Mouse (Mus musculus) neural tube, embryonic 11.5 days (tissue): ENCODE data around the gene Egflam. TPM values are rescaled to one million over a fixed set of nuclear protein-coding genes. Genes with fewer than 3 reads are reported as not detected.

ENCODE experiments used
- ATAC-seq: fragments of 200-750 bp; cut with Nextera tagmentation; 2 replicates; pipeline ENCODE4 v1.8.0; 2017; ENCODE audit warnings: moderate number of reproducible peaks, mild to moderate bottlenecking, moderate TSS enrichment, moderate library complexity; ENCODE audit not compliant: insufficient read depth, low FRiP score, low TSS enrichment
- DNase-seq: peaks from one replicate; pipeline ENCODE4 v3.0.0-alpha.2; 2015; ENCODE audit warnings: low spot score
- H3K27ac ChIP-seq: fragments of 300-500 bp; sonication (generic); 2 replicates; pipeline ENCODE4 v1.5.1; 2014; ENCODE audit warnings: low read depth, mild to moderate bottlenecking, low read length
- H3K27me3 ChIP-seq: fragments of 300-500 bp; sonication (generic); 2 replicates; pipeline ENCODE4 v1.6.1; 2014; ENCODE audit warnings: mild to moderate bottlenecking, low read length, mixed read lengths; ENCODE audit not compliant: control insufficient read depth, insufficient read depth
- H3K36me3 ChIP-seq: fragments of 300-500 bp; sonication (generic); 2 replicates; pipeline ENCODE4 v1.6.1; 2014; ENCODE audit warnings: mild to moderate bottlenecking, low read length, moderate library complexity, mixed read lengths; ENCODE audit not compliant: control insufficient read depth, insufficient read depth
- H3K4me1 ChIP-seq: fragments of 300-500 bp; sonication (generic); 2 replicates; pipeline ENCODE4 v1.6.1; 2014; ENCODE audit warnings: low read length, mixed read lengths; ENCODE audit not compliant: control insufficient read depth, insufficient read depth
- H3K4me2 ChIP-seq: fragments of 300-500 bp; sonication (generic); 2 replicates; pipeline ENCODE4 v1.6.1; 2014; ENCODE audit warnings: low read depth, mild to moderate bottlenecking, moderate library complexity
- H3K4me3 ChIP-seq: fragments of 300-500 bp; sonication (generic); 2 replicates; pipeline ENCODE4 v1.5.1; 2014; ENCODE audit warnings: low read depth, low read length
- H3K9ac ChIP-seq: fragments of 300-500 bp; sonication (generic); 2 replicates; pipeline ENCODE4 v1.6.1; 2014; ENCODE audit warnings: mild to moderate bottlenecking, low read length
- H3K9me3 ChIP-seq: fragments of 300-500 bp; sonication (generic); 2 replicates; pipeline ENCODE4 v1.6.1; 2016; ENCODE audit warnings: low read length; ENCODE audit not compliant: control insufficient read depth
- WGBS: fragments of 180-500 bp; shearing (Covaris S2); extraction: QIAGEN DNeasy Blood & Tissue Kit; methylation state at CpG from one replicate; pipeline ENCODE4 v1.1.7; 2014; 5-methylcytosine and 5-hydroxymethylcytosine counted together
- polyA plus RNA-seq: library from polyadenylated mRNA; unstranded; fragments of >200 nt; fragmentation: Nextera tagmentation; extraction: Ambion mirVana; gene quantifications from 2 replicates; pipeline ENCODE4 v1.2.1, GENCODE M21; 2014

Gene Egflam
- polyA plus RNA-seq, 1 experiment from 2014 or later, result 15.5 TPM

DNA sequence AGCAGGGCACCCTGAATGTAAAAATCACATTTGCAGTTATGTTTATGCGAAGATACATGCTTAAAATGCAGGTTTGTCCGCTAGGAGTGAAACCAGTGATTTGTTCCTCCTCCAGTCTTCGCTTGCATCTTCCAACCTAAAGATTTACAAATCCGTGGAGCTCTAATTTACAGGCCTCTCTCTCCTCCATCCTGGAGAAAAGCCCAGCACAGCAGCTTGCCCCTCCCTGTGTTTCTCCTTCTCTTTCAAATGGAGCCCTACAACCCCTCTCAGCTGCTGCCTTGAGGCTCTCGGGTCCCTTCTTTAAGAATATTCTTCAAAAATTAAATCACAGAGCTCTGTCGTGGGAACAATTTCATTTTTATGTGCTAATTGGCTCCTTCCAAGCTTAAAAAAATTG lies 116.6 kb downstream of the Egflam start:
- Histone ChIP-seq H3K4me2 (no peak overlapping the region), H3K27ac (no peak overlapping the region), H3K27me3 (no peaks in the 10 kb centered on the region), H3K4me3 (no peak overlapping the region), H3K9ac (no peak overlapping the region), H3K9me3 (no peaks in the 10 kb centered on the region), H3K4me1 (no peaks in the 10 kb centered on the region), H3K36me3 (no peaks in the 10 kb centered on the region)
- ATAC-seq, result no peak
- WGBS, result 66% methylated on average over 6 of the region's 6 CpGs
- no peak for DNase-seq

- ATAC-seq, result peak; percentile 63
- no peak overlapping the region for H3K9ac ChIP-seq
- H3K36me3 ChIP-seq, result no peaks in the 10 kb centered on the region
- H3K27ac ChIP-seq, result no peak overlapping the region
- 11% methylated on average over 3 of the region's 3 CpGs for WGBS
- H3K27me3 ChIP-seq, result no peaks in the 10 kb centered on the region
- no peaks in the 10 kb centered on the region for H3K4me1 ChIP-seq
- no peaks in the 10 kb centered on the region for H3K9me3 ChIP-seq
- H3K4me3 ChIP-seq, result no peak overlapping the region
- peak; percentile 75 for DNase-seq
- H3K4me2 ChIP-seq, result no peak overlapping the region
These were observed 134.4 kb downstream of the Egflam start for GRCm38 (mm10) chr15:7263822-7264221.

DNA sequence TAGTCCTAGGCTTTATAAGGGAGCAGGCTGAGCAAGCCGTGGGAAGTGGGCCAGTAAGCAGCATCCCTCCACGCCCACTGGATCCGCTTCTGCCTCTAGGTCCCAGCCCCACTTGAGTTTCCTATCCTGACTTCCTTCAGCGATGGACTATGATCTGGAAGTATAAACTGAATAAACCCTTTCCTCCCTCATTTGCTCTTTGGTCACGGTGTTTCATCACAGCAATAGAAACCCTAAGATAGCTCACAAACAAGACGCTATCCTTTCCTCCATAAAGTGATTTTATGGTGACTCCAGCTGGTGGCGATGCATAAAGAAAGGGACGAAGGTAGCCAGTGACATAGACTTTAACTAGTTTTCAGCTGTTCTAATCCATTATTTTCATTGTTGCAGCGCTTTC lies 134.9 kb downstream of the Egflam start:
- DNase-seq (no peak), ATAC-seq (no peak)
- Histone ChIP-seq H3K36me3 (no peaks in the 10 kb centered on the region), H3K27me3 (no peaks in the 10 kb centered on the region), H3K4me2 (no peak overlapping the region), H3K4me1 (no peaks in the 10 kb centered on the region), H3K27ac (no peak overlapping the region), H3K9ac (no peak overlapping the region), H3K9me3 (no peaks in the 10 kb centered on the region), H3K4me3 (no peak overlapping the region)
- WGBS, result 92% methylated on average over 9 of the region's 9 CpGs

GRCm38 (mm10) chr15:7261371-7261770 lies 136.8 kb downstream of the Egflam start:
- Histone ChIP-seq H3K27me3 (no peaks in the 10 kb centered on the region), H3K4me2 (no peak overlapping the region), H3K27ac (no peak overlapping the region), H3K4me1 (no peaks in the 10 kb centered on the region), H3K4me3 (no peak overlapping the region), H3K9me3 (no peaks in the 10 kb centered on the region), H3K9ac (no peak overlapping the region), H3K36me3 (no peaks in the 10 kb centered on the region)
- DNase-seq (no peak), ATAC-seq (no peak)
- WGBS, result 92% methylated on average over 1 of the region's 1 CpGs

DNA sequence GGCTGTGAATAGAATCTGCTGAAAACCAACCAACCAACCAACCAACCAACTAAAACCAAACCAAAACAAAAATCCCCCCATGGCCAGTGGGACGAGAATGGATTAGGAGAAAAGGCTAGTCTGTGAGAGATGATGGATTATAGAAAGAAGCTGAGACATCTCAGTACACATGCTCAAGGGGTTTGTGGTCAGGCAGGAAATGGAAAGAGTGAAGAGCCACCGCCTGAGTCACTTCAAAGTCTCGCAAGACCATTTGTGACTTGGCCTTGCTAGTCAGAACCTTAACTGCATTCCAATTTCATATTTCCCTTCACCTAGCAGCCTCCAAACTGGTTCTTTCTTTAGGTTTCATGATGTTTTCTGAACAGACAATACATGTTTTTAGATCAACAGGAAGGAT lies 141.6 kb downstream of the Egflam start:
- Histone ChIP-seq H3K27ac (no peak overlapping the region), H3K9me3 (no peaks in the 10 kb centered on the region), H3K27me3 (no peaks in the 10 kb centered on the region), H3K4me1 (no peaks in the 10 kb centered on the region), H3K4me3 (no peak overlapping the region), H3K36me3 (no peaks in the 10 kb centered on the region), H3K9ac (no peak overlapping the region), H3K4me2 (no peak overlapping the region)
- no peak for DNase-seq
- WGBS, result 90% methylated on average over 3 of the region's 3 CpGs
- ATAC-seq, result no peak

DNA sequence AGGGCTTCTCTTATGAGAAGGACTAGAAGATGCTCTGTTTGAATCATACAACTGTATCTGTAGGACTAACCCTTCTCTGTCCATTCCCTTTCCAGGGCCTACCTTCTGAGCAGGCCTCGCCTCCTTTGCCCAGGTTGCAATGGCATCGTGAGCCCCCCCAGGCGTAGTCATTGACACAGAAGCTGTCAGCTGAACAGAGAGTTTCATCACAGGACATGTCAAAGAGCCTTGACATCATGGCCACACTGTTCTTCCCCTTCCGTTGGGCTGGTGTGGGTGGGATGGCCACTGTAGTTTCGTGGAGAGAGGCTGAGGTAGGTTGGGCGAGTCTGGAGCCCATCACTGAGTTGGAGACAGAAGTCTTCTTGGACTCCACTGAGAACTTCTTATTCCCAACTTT lies 144.9 kb downstream of the Egflam start:
- Histone ChIP-seq H3K4me1 (no peaks in the 10 kb centered on the region), H3K9me3 (no peaks in the 10 kb centered on the region), H3K27me3 (no peaks in the 10 kb centered on the region), H3K27ac (no peak overlapping the region), H3K4me3 (no peak overlapping the region), H3K9ac (no peak overlapping the region), H3K36me3 (no peaks in the 10 kb centered on the region), H3K4me2 (no peak overlapping the region)
- ATAC-seq (no peak), DNase-seq (no peak)
- WGBS, result 89% methylated on average over 6 of the region's 6 CpGs

GRCm38 (mm10) chr15:7252106-7252636 lies 146.0 kb downstream of the Egflam start:
- H3K4me2 ChIP-seq, result no peak overlapping the region
- no peaks in the 10 kb centered on the region for H3K27me3 ChIP-seq
- H3K4me3 ChIP-seq, result no peak overlapping the region
- H3K9me3 ChIP-seq, result no peaks in the 10 kb centered on the region
- no peak overlapping the region for H3K9ac ChIP-seq
- DNase-seq (no peak), ATAC-seq (no peak)
- H3K36me3 ChIP-seq, result no peaks in the 10 kb centered on the region
- WGBS, result 88% methylated on average over 12 of the region's 12 CpGs
- H3K4me1 ChIP-seq, result no peaks in the 10 kb centered on the region
- H3K27ac ChIP-seq, result no peak overlapping the region

DNA sequence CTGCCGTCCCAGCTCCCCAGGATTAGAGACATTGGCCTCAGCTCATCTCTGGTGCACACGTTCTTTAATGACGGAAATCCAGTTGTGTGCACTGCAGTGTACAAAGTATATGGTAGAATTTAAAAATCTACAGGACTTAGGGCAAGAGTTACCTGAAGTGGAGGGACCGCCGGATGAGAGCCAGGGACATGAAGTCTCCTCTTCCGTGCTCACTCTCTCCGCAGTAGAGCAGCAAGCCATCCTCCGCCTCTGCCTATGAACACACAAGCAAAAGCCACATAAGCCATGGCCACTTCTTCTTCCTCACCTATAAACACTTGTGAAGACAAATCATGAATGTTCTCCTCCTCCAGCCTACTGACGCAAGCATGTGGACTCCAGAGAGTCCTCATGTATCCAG lies 147.2 kb downstream of the Egflam start:
- Histone ChIP-seq H3K4me2 (no peak overlapping the region), H3K4me1 (no peaks in the 10 kb centered on the region), H3K36me3 (no peaks in the 10 kb centered on the region), H3K9ac (no peak overlapping the region), H3K27me3 (no peaks in the 10 kb centered on the region), H3K27ac (no peak overlapping the region), H3K4me3 (no peak overlapping the region), H3K9me3 (no peaks in the 10 kb centered on the region)
- WGBS, result 95% methylated on average over 9 of the region's 9 CpGs
- DNase-seq (no peak), ATAC-seq (no peak)

DNA sequence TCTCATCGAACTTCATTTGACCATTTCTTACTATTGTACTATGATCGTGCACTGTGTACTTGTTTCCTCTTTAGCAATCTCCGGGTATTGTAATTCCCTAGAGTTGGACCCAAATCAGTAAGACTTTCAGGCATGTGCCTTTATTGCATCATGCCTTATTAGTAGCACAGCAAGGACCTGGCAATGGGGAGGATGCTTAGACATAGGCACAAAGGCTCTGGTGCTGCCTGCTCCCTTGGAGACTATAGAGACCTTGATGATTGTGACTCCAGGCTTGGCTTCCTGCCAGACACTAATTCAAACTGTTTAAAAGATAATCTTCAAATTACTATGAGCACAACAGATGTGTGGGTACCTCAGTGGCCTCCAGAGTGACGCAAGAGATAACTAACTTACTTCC lies 149.0 kb downstream of the Egflam start:
- Histone ChIP-seq H3K27ac (no peak overlapping the region), H3K4me1 (no peaks in the 10 kb centered on the region), H3K36me3 (no peaks in the 10 kb centered on the region), H3K9ac (no peak overlapping the region), H3K4me3 (no peak overlapping the region), H3K27me3 (no peaks in the 10 kb centered on the region), H3K9me3 (no peaks in the 10 kb centered on the region), H3K4me2 (no peak overlapping the region)
- WGBS, result 93% methylated on average over 4 of the region's 4 CpGs
- no peak for ATAC-seq
- DNase-seq, result no peak
